Mouse (Mus musculus): ENCODE data around the gene Mnt.

DNA sequence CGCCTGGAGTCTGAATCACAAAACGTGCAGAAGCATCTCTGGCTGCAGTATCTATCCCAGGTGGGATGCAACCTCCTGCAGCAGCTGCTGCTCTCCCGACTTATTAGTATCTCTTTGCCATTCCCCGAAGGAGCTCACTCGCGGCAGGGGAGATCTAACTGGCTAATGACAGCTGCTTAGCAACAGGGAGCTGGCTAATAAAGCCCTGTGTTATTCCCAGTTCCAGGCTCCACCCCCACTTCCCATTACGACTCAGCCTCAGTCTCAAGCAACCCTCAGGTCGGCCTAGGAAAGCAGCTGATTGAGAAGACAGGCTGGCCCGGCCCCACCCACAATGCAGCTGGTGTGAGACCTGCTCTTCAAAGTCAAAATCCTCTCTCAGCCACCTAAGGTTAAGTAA lies 46.1 kb downstream of the Mnt start:
- no peak for TF ChIP-seq CTCF (IDR thresholded peaks at IDR 0.05; ENCODE audit: low read depth)
- TF ChIP-seq EP300 (optimal IDR thresholded peaks at IDR 0.05), result no peak

All from stomach, postnatal 0 days (tissue).